Mouse (Mus musculus) heart, adult 11 months (tissue): ENCODE measurements around the gene Pdia3.
"Not testable (repeated sequence)": the region's sequence is repeated elsewhere in the genome, so short reads cannot be mapped to it uniquely, and the experiment has no call there.

Experiments
- DNase-seq: peaks from one replicate; pipeline ENCODE4 v3.0.0; 2022

Pdia3 gene

GRCm38 (mm10) chr2:121413387-121414042, at the start of gene Pdia3, which contains the start of gene Catsper2:
TSS of gene Pdia3 (plus strand) at chr2:121413775.
TSS of gene Catsper2 (minus strand) at chr2:121413792.
- DNase-seq = peak; percentile 100

- no peak for DNase-seq
These were observed 44.7 kb upstream of the Pdia3 start for GRCm38 (mm10) chr2:121368831-121369230.

- no peak for DNase-seq
These were observed 42.7 kb upstream of the Pdia3 start for GRCm38 (mm10) chr2:121370921-121371320.

GRCm38 (mm10) chr2:121372266-121372665, 41.3 kb upstream of the Pdia3 start:
- DNase-seq = no peak

- DNase-seq = no peak
These were observed 38.8 kb upstream of the Pdia3 start for GRCm38 (mm10) chr2:121374766-121375165.

GRCm38 (mm10) chr2:121386961-121387575, 26.5 kb upstream of the Pdia3 start, which contains the start of gene Strc:
TSS of gene Strc (minus strand) at chr2:121387168.
- not testable (repeated sequence) for DNase-seq

- no peak for DNase-seq
These were observed 17.0 kb upstream of the Pdia3 start for GRCm38 (mm10) chr2:121396624-121397023.

- peak; percentile 54 for DNase-seq
These were observed 10.3 kb upstream of the Pdia3 start for GRCm38 (mm10) chr2:121403296-121403695.

- peak; percentile 51 for DNase-seq
These were observed 5.4 kb upstream of the Pdia3 start for GRCm38 (mm10) chr2:121408160-121408559.

- peak; percentile 84 for DNase-seq
These were observed 660 bp upstream of the Pdia3 start for GRCm38 (mm10) chr2:121412843-121413386.

- no peak for DNase-seq
These were observed 637 bp downstream of the Pdia3 start for GRCm38 (mm10) chr2:121414139-121414685.

GRCm38 (mm10) chr2:121415103-121415502, 1.5 kb downstream of the Pdia3 start:
- peak; percentile 3 for DNase-seq

GRCm38 (mm10) chr2:121415591-121415990, 2.0 kb downstream of the Pdia3 start:
- DNase-seq = peak; percentile 48

GRCm38 (mm10) chr2:121416356-121416755, 2.8 kb downstream of the Pdia3 start:
- DNase-seq = peak; percentile 87

GRCm38 (mm10) chr2:121418476-121418875, 4.9 kb downstream of the Pdia3 start:
- no peak for DNase-seq

GRCm38 (mm10) chr2:121423166-121423565, 9.6 kb downstream of the Pdia3 start:
- DNase-seq = peak; percentile 27

- peak; percentile 4 for DNase-seq
These were observed 12.3 kb downstream of the Pdia3 start for GRCm38 (mm10) chr2:121425890-121426289.

GRCm38 (mm10) chr2:121434854-121435253, 21.3 kb downstream of the Pdia3 start:
- no peak for DNase-seq

- peak; percentile 66 for DNase-seq
These were observed 26.2 kb downstream of the Pdia3 start for GRCm38 (mm10) chr2:121439746-121440145.

GRCm38 (mm10) chr2:121440834-121441605, 27.4 kb downstream of the Pdia3 start:
- DNase-seq = peak; percentile 86

GRCm38 (mm10) chr2:121441800-121442199, 28.2 kb downstream of the Pdia3 start:
- DNase-seq = peak; percentile 94

GRCm38 (mm10) chr2:121442259-121443067, 28.9 kb downstream of the Pdia3 start:
- peak; percentile 97 for DNase-seq
